Mouse (Mus musculus) limb, embryonic 13.5 days (tissue): ENCODE data around the gene Kcnk3. TPM values are rescaled to one million over a fixed set of nuclear protein-coding genes. Genes with fewer than 3 reads are reported as not detected.

Source experiments
- ATAC-seq: fragments of 200-750 bp; cut with Nextera tagmentation; 2 replicates; pipeline ENCODE4 v1.8.0; 2017; ENCODE audit warnings: low read depth, moderate number of reproducible peaks, moderate TSS enrichment; ENCODE audit not compliant: low FRiP score
- H3K27ac ChIP-seq: fragments of 300-500 bp; sonication (generic); 2 replicates; pipeline ENCODE4 v1.5.1; 2015; ENCODE audit warnings: inconsistent platforms, mild to moderate bottlenecking, moderate library complexity
- H3K27me3 ChIP-seq: fragments of 300-500 bp; sonication (generic); 2 replicates; pipeline ENCODE4 v1.6.1; 2015; ENCODE audit warnings: mild to moderate bottlenecking, inconsistent platforms
- H3K36me3 ChIP-seq: fragments of 300-500 bp; sonication (generic); 2 replicates; pipeline ENCODE4 v1.6.1; 2015; ENCODE audit warnings: inconsistent platforms, mild to moderate bottlenecking, moderate library complexity
- H3K4me1 ChIP-seq: fragments of 300-500 bp; sonication (generic); 2 replicates; pipeline ENCODE4 v1.6.1; 2015; ENCODE audit warnings: inconsistent platforms
- H3K4me2 ChIP-seq: fragments of 300-500 bp; sonication (generic); replicated peaks from 2 replicates; pipeline ENCODE4 v1.6.1; 2015; ENCODE audit warnings: inconsistent platforms, mild to moderate bottlenecking, moderate library complexity
- H3K4me3 ChIP-seq: fragments of 300-500 bp; sonication (generic); 2 replicates; pipeline ENCODE4 v1.5.1; 2015; ENCODE audit warnings: moderate library complexity, mild to moderate bottlenecking, inconsistent platforms
- H3K9ac ChIP-seq: fragments of 300-500 bp; sonication (generic); 2 replicates; pipeline ENCODE4 v1.6.1; 2015; ENCODE audit warnings: mild to moderate bottlenecking, inconsistent platforms
- H3K9me3 ChIP-seq: fragments of 300-500 bp; sonication (generic); 2 replicates; pipeline ENCODE4 v1.6.1; 2016; ENCODE audit warnings: inconsistent platforms
- WGBS: fragments of 180-500 bp; shearing (Covaris S2); methylation state at CpG from one replicate; pipeline ENCODE4 v1.1.7; 2015; 5-methylcytosine and 5-hydroxymethylcytosine counted together
- polyA plus RNA-seq: library from polyadenylated mRNA; unstranded; fragments of >200 nt; fragmentation: Nextera tagmentation; extraction: Ambion mirVana; gene quantifications from 2 replicates; pipeline ENCODE4 v1.2.1, GENCODE M21; 2015

The Kcnk3 gene
- polyA plus RNA-seq, 1 experiment from 2014 or later, result 0.66 TPM

- no peak overlapping the region for H3K27ac ChIP-seq
- no peak overlapping the region for H3K4me3 ChIP-seq
- H3K36me3 ChIP-seq, result no peaks in the 10 kb centered on the region
- ATAC-seq, result no peak
- peaks cover 43% of the 10 kb centered on the region for H3K27me3 ChIP-seq
- WGBS, result 35% methylated on average over 3 of the region's 3 CpGs
- no peak overlapping the region for H3K9ac ChIP-seq
- H3K4me1 ChIP-seq, result peaks cover 29% of the 10 kb centered on the region
- no peak overlapping the region for H3K4me2 ChIP-seq
- no peaks in the 10 kb centered on the region for H3K9me3 ChIP-seq
These were observed 29.4 kb downstream of the Kcnk3 start for GRCm38 (mm10) chr5:30617357-30617756.

GRCm38 (mm10) chr5:30617851-30618250 lies 29.9 kb downstream of the Kcnk3 start:
- H3K9me3 ChIP-seq, result no peaks in the 10 kb centered on the region
- no peak overlapping the region for H3K9ac ChIP-seq
- no peak overlapping the region for H3K27ac ChIP-seq
- WGBS, result 39% methylated on average over 11 of the region's 11 CpGs
- no peak overlapping the region for H3K4me2 ChIP-seq
- H3K4me1 ChIP-seq, result peaks cover 34% of the 10 kb centered on the region
- H3K4me3 ChIP-seq, result no peak overlapping the region
- H3K36me3 ChIP-seq, result no peaks in the 10 kb centered on the region
- H3K27me3 ChIP-seq, result peaks cover 48% of the 10 kb centered on the region
- ATAC-seq, result no peak

GRCm38 (mm10) chr5:30618376-30619003 lies 30.5 kb downstream of the Kcnk3 start:
- 74% methylated on average over 8 of the region's 8 CpGs for WGBS
- Histone ChIP-seq H3K36me3 (no peaks in the 10 kb centered on the region), H3K4me2 (no peak overlapping the region), H3K4me3 (no peak overlapping the region), H3K9me3 (no peaks in the 10 kb centered on the region), H3K27me3 (peaks cover 49% of the 10 kb centered on the region), H3K4me1 (peaks cover 36% of the 10 kb centered on the region), H3K27ac (no peak overlapping the region), H3K9ac (no peak overlapping the region)
- ATAC-seq, result no peak

GRCm38 (mm10) chr5:30619211-30619610 lies 31.2 kb downstream of the Kcnk3 start:
- H3K4me2 ChIP-seq, result no peak overlapping the region
- no peak overlapping the region for H3K4me3 ChIP-seq
- 78% methylated on average over 2 of the region's 2 CpGs for WGBS
- no peaks in the 10 kb centered on the region for H3K9me3 ChIP-seq
- H3K36me3 ChIP-seq, result no peaks in the 10 kb centered on the region
- peaks cover 32% of the 10 kb centered on the region for H3K4me1 ChIP-seq
- no peak for ATAC-seq
- H3K9ac ChIP-seq, result no peak overlapping the region
- H3K27me3 ChIP-seq, result peaks cover 53% of the 10 kb centered on the region
- no peak overlapping the region for H3K27ac ChIP-seq

- peaks cover 63% of the 10 kb centered on the region for H3K27me3 ChIP-seq
- H3K9me3 ChIP-seq, result no peaks in the 10 kb centered on the region
- WGBS, result 96% methylated on average over 20 of the region's 20 CpGs
- H3K4me3 ChIP-seq, result no peak overlapping the region
- H3K36me3 ChIP-seq, result no peaks in the 10 kb centered on the region
- no peak overlapping the region for H3K27ac ChIP-seq
- peaks cover 19% of the 10 kb centered on the region for H3K4me1 ChIP-seq
- no peak overlapping the region for H3K9ac ChIP-seq
- no peak for ATAC-seq
- H3K4me2 ChIP-seq, result no peak overlapping the region
These were observed 32.6 kb downstream of the Kcnk3 start for GRCm38 (mm10) chr5:30620567-30620966.

GRCm38 (mm10) chr5:30621211-30621790 lies 33.3 kb downstream of the Kcnk3 start:
- no peak for ATAC-seq
- Histone ChIP-seq H3K4me1 (peaks cover 18% of the 10 kb centered on the region), H3K36me3 (no peaks in the 10 kb centered on the region), H3K9ac (no peak overlapping the region), H3K9me3 (no peaks in the 10 kb centered on the region), H3K27me3 (peaks cover 64% of the 10 kb centered on the region), H3K4me3 (peak overlapping the region; percentile 52), H3K4me2 (peak overlapping the region; percentile 96), H3K27ac (no peak overlapping the region)
- WGBS, result 89% methylated on average over 9 of the region's 9 CpGs

GRCm38 (mm10) chr5:30621844-30622176 lies 33.8 kb downstream of the Kcnk3 start:
- Histone ChIP-seq H3K27ac (no peak overlapping the region), H3K4me1 (peaks cover 18% of the 10 kb centered on the region), H3K9me3 (no peaks in the 10 kb centered on the region), H3K4me2 (peak overlapping the region; percentile 96), H3K27me3 (peaks cover 69% of the 10 kb centered on the region), H3K4me3 (peak overlapping the region; percentile 52), H3K9ac (peak overlapping the region; percentile 69), H3K36me3 (no peaks in the 10 kb centered on the region)
- WGBS, result 53% methylated on average over 22 of the region's 22 CpGs
- no peak for ATAC-seq

- ATAC-seq, result peak; percentile 59
- 2% methylated on average over 69 of the region's 69 CpGs for WGBS
- peaks cover 68% of the 10 kb centered on the region for H3K27me3 ChIP-seq
These were observed 34.3 kb downstream of the Kcnk3 start for GRCm38 (mm10) chr5:30622177-30622840.

GRCm38 (mm10) chr5:30622841-30623185 lies 34.8 kb downstream of the Kcnk3 start:
- peak; percentile 59; the same call in 1 of the 2 replicates for ATAC-seq
- Histone ChIP-seq H3K4me1 (peaks cover 17% of the 10 kb centered on the region), H3K9me3 (no peaks in the 10 kb centered on the region), H3K9ac (peak overlapping the region; percentile 69), H3K27me3 (peaks cover 63% of the 10 kb centered on the region), H3K36me3 (no peaks in the 10 kb centered on the region), H3K27ac (no peak overlapping the region), H3K4me3 (peak overlapping the region; percentile 52), H3K4me2 (peak overlapping the region; percentile 96)
- 2% methylated on average over 10 of the region's 10 CpGs for WGBS

More at GRCm38 (mm10) chr5:30622177-30622840, 34.3 kb downstream of the Kcnk3 start:
- peak overlapping the region; percentile 52 for H3K4me3 ChIP-seq
- H3K9ac ChIP-seq, result peak overlapping the region; percentile 69
- H3K4me2 ChIP-seq, result peak overlapping the region; percentile 96
- no peaks in the 10 kb centered on the region for H3K36me3 ChIP-seq
- H3K4me1 ChIP-seq, result peaks cover 18% of the 10 kb centered on the region
- no peak overlapping the region for H3K27ac ChIP-seq
- no peaks in the 10 kb centered on the region for H3K9me3 ChIP-seq

GRCm38 (mm10) chr5:30623380-30623779 lies 35.4 kb downstream of the Kcnk3 start:
- no peak for ATAC-seq
- WGBS, result 53% methylated on average over 2 of the region's 2 CpGs
- peaks cover 14% of the 10 kb centered on the region for H3K4me1 ChIP-seq
- H3K36me3 ChIP-seq, result no peaks in the 10 kb centered on the region
- peaks cover 57% of the 10 kb centered on the region for H3K27me3 ChIP-seq
- H3K27ac ChIP-seq, result no peak overlapping the region
- peak overlapping the region; percentile 69; the same call in 1 of the 2 replicates for H3K9ac ChIP-seq
- peak overlapping the region; percentile 52 for H3K4me3 ChIP-seq
- peak overlapping the region; percentile 96 for H3K4me2 ChIP-seq
- no peaks in the 10 kb centered on the region for H3K9me3 ChIP-seq

GRCm38 (mm10) chr5:30624311-30624710 lies 36.3 kb downstream of the Kcnk3 start:
- Histone ChIP-seq H3K27me3 (peaks cover 52% of the 10 kb centered on the region), H3K4me3 (no peak overlapping the region), H3K4me1 (peaks cover 14% of the 10 kb centered on the region), H3K9ac (no peak overlapping the region), H3K36me3 (no peaks in the 10 kb centered on the region), H3K27ac (no peak overlapping the region), H3K9me3 (no peaks in the 10 kb centered on the region), H3K4me2 (no peak overlapping the region)
- 24% methylated on average over 1 of the region's 1 CpGs for WGBS
- ATAC-seq, result no peak

GRCm38 (mm10) chr5:30624908-30625307 lies 36.9 kb downstream of the Kcnk3 start:
- Histone ChIP-seq H3K36me3 (no peaks in the 10 kb centered on the region), H3K27me3 (peaks cover 50% of the 10 kb centered on the region), H3K27ac (no peak overlapping the region), H3K4me2 (no peak overlapping the region), H3K4me3 (no peak overlapping the region), H3K9me3 (no peaks in the 10 kb centered on the region), H3K9ac (no peak overlapping the region), H3K4me1 (peaks cover 14% of the 10 kb centered on the region)
- WGBS, result 39% methylated on average over 4 of the region's 4 CpGs
- no peak for ATAC-seq
